Mouse (Mus musculus): Measurements from ENCODE around the gene Smagp. TPM values are rescaled to one million over a fixed set of nuclear protein-coding genes. Genes with fewer than 3 reads are reported as not detected.

Gene Smagp
- polyA plus RNA-seq, 1 experiment from 2014 or later, result 16.2 TPM

Small RNA genes lying within 50 kb of the gene (microRNA-seq; reads per million reads assigned to microRNA genes)
- gene Mir6961, result not detected

Other genes with a start within 250 kb of the Smagp start
- not detected in 2 replicates for gene Gm5475, start 214.8 kb downstream of the Smagp start, polyA plus RNA-seq (2016; fragmentation: Nextera tagmentation; extraction: Ambion mirVana)
- 20.4 and 24.5 TPM in 2 replicates for gene Slc11a2, start 211.9 kb downstream of the Smagp start, polyA plus RNA-seq (2016; fragmentation: Nextera tagmentation; extraction: Ambion mirVana)
- gene Letmd1, start 167.9 kb downstream of the Smagp start, polyA plus RNA-seq (2016; fragmentation: Nextera tagmentation; extraction: Ambion mirVana), result 21.1 and 27.9 TPM in 2 replicates
- gene Csrnp2, start 141.5 kb downstream of the Smagp start, polyA plus RNA-seq (2016; fragmentation: Nextera tagmentation; extraction: Ambion mirVana), result 11.6 and 13.6 TPM in 2 replicates
- gene Tfcp2, start 84.9 kb downstream of the Smagp start, polyA plus RNA-seq (2016; fragmentation: Nextera tagmentation; extraction: Ambion mirVana), result 22.4 TPM in 2 replicates
- 2.0 and 2.1 TPM in 2 replicates for gene Pou6f1, start 37.0 kb downstream of the Smagp start, polyA plus RNA-seq (2016; fragmentation: Nextera tagmentation; extraction: Ambion mirVana)
- gene Dazap2, start 21.6 kb downstream of the Smagp start, polyA plus RNA-seq (2016; fragmentation: Nextera tagmentation; extraction: Ambion mirVana), result 209 and 212 TPM in 2 replicates
- gene Bin2, start 32.6 kb upstream of the Smagp start, polyA plus RNA-seq (2016; fragmentation: Nextera tagmentation; extraction: Ambion mirVana), result 4.3 and 10.3 TPM in 2 replicates
- gene Cela1, start 51.0 kb upstream of the Smagp start, polyA plus RNA-seq (2016; fragmentation: Nextera tagmentation; extraction: Ambion mirVana), result 1.5 and 2.4 TPM in 2 replicates
- gene Galnt6, start 92.4 kb upstream of the Smagp start, polyA plus RNA-seq (2016; fragmentation: Nextera tagmentation; extraction: Ambion mirVana), result 0.18 and 0.20 TPM in 2 replicates
- 2.2 and 2.3 TPM in 2 replicates for gene Slc4a8, start 124.8 kb upstream of the Smagp start, polyA plus RNA-seq (2016; fragmentation: Nextera tagmentation; extraction: Ambion mirVana)
- 0.70 and 2.0 TPM in 2 replicates for gene Scn8a, start 232.9 kb upstream of the Smagp start, polyA plus RNA-seq (2016; fragmentation: Nextera tagmentation; extraction: Ambion mirVana)

All from heart, embryonic 10.5 days (tissue).